Mouse (Mus musculus) heart, embryonic 11.5 days (tissue): ENCODE measurements around the gene Gfi1b. TPM values are rescaled to one million over a fixed set of nuclear protein-coding genes. Genes with fewer than 3 reads are reported as not detected.

Experiments used
- ATAC-seq: fragments of 200-750 bp; cut with Nextera tagmentation; replicated peaks from 2 replicates; pipeline ENCODE4 v1.8.0; 2017; ENCODE audit warnings: moderate library complexity; ENCODE audit not compliant: insufficient number of reproducible peaks, low FRiP score, low TSS enrichment
- H3K27ac ChIP-seq: fragments of 300-500 bp; sonication (generic); 2 replicates; pipeline ENCODE4 v1.5.1; 2014; ENCODE audit warnings: mild to moderate bottlenecking, low read depth, low read length
- H3K27me3 ChIP-seq: fragments of 300-500 bp; sonication (generic); 2 replicates; pipeline ENCODE4 v1.6.1; 2014; ENCODE audit warnings: mild to moderate bottlenecking, low read length, mixed read lengths; ENCODE audit not compliant: control insufficient read depth, insufficient read depth
- H3K36me3 ChIP-seq: fragments of 300-500 bp; sonication (generic); 2 replicates; pipeline ENCODE4 v1.6.1; 2014; ENCODE audit warnings: mild to moderate bottlenecking, low read length, moderate library complexity, mixed read lengths; ENCODE audit not compliant: control insufficient read depth, insufficient read depth
- H3K4me1 ChIP-seq: fragments of 300-500 bp; sonication (generic); 2 replicates; pipeline ENCODE4 v1.6.1; 2014; ENCODE audit warnings: low read length; ENCODE audit not compliant: control insufficient read depth, insufficient read depth
- H3K4me2 ChIP-seq: fragments of 300-500 bp; sonication (generic); 2 replicates; pipeline ENCODE4 v1.6.1; 2014; ENCODE audit warnings: mild to moderate bottlenecking, moderate library complexity
- H3K4me3 ChIP-seq: fragments of 300-500 bp; sonication (generic); 2 replicates; pipeline ENCODE4 v1.5.1; 2014; ENCODE audit warnings: low read depth, low read length
- H3K9ac ChIP-seq: fragments of 300-500 bp; sonication (generic); 2 replicates; pipeline ENCODE4 v1.6.1; 2014; ENCODE audit warnings: mild to moderate bottlenecking, low read depth, low read length, moderate library complexity
- H3K9me3 ChIP-seq: fragments of 300-500 bp; sonication (generic); replicated peaks from 2 replicates; pipeline ENCODE4 v1.6.1; 2016; ENCODE audit warnings: low read length; ENCODE audit not compliant: control insufficient read depth
- WGBS: fragments of 180-500 bp; shearing (Covaris S2); extraction: QIAGEN DNeasy Blood & Tissue Kit; methylation state at CpG from one replicate; pipeline ENCODE4 v1.1.7; 2014; ENCODE audit not compliant: insufficient replicate concordance; 5-methylcytosine and 5-hydroxymethylcytosine counted together
- polyA plus RNA-seq: library from polyadenylated mRNA; unstranded; fragments of >200 nt; fragmentation: Nextera tagmentation; extraction: Ambion mirVana; gene quantifications from 2 replicates; pipeline ENCODE4 v1.2.1, GENCODE M21; 2014

Gene Gfi1b
- polyA plus RNA-seq, 1 experiment from 2014 or later = 10.9 TPM

DNA sequence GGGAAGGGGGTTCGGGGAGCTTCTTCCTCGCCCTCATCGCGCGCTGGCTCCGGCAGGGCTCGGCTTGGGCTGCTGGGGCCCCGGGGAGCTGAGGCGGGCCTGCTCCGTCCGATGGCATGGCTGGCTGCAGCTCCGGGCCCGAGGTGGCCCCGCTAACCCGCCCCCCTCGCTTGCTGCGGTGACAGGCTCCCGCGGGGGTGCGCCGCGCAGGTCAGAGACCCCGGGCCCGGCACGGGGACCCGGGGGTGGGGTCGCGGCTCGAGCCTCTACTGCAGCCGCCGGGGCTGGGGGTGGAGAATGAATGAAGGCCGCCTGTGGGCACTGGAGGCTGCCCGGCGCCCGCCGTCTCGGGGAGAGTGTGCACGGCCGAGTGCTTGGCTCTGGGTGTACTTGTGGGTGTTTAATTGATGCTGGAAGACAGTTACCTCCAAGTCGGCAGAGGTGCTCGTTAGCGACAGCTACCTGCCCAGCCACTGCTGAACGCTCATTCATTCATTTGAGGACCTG, 19.7 kb upstream of the Gfi1b start:
- peak overlapping the region; percentile 86 for H3K4me3 ChIP-seq
- no peaks in the 10 kb centered on the region for H3K9me3 ChIP-seq
- H3K9ac ChIP-seq = peak overlapping the region; percentile 87
- peak overlapping the region; percentile 88 for H3K27ac ChIP-seq
- peaks cover 17% of the 10 kb centered on the region for H3K4me1 ChIP-seq
- no peak; the same call in 1 of the 2 replicates for ATAC-seq
- WGBS = under 1% methylated on average over 42 of the region's 43 CpGs
- no peaks in the 10 kb centered on the region for H3K36me3 ChIP-seq
- no peaks in the 10 kb centered on the region for H3K27me3 ChIP-seq
- peak overlapping the region; percentile 89 for H3K4me2 ChIP-seq

- peak; percentile 92 for ATAC-seq
- no peaks in the 10 kb centered on the region for H3K9me3 ChIP-seq
- peak within 1 kb of the TSS; percentile 86 for H3K4me3 ChIP-seq
- peak within 1 kb of the TSS; percentile 89 for H3K4me2 ChIP-seq
- WGBS = 2% methylated on average over 46 of the region's 47 CpGs
- H3K9ac ChIP-seq = peak within 1 kb of the TSS; percentile 87
- peak within 1 kb of the TSS; percentile 88 for H3K27ac ChIP-seq
- peaks cover 17% of the 10 kb centered on the region for H3K4me1 ChIP-seq
- no peaks in the 10 kb centered on the region for H3K27me3 ChIP-seq
- H3K36me3 ChIP-seq = no peaks in the 10 kb centered on the region
Measured at GRCm38 (mm10) chr2:28640461-28641424, 19.0 kb upstream of the Gfi1b start, which contains the start of gene Tsc1. TSS of gene Tsc1 (plus strand) at chr2:28641228.

- no peaks in the 10 kb centered on the region for H3K36me3 ChIP-seq
- WGBS = 47% methylated on average over 7 of the region's 7 CpGs
Measured at GRCm38 (mm10) chr2:28639794-28640193, 18.0 kb upstream of the Gfi1b start.

DNA sequence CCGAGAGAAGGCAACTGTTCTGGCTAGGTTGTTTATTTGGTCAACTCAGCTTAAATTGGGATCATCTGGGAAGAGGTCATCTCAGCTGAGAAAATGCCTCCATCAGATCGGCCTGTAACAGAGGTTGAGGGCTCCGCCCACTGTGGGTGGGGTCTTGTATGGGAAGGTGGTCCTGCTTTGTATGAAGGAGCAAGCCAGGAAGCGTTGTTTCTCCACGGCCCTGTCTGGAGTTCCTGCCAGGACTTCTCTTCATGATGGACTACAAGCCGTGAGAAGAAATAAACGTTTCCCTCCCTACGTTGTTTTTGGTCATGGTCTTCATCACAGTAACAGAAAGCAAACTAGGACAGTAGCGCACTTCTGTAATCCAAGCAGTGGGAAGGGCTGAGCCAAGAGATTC, 17.1 kb upstream of the Gfi1b start:
- ATAC-seq = no peak
- Histone ChIP-seq H3K9ac (0 out of 2 replicates have a peak overlapping the region, but pooled peaks have one; percentile 18), H3K4me1 (peaks cover 17% of the 10 kb centered on the region), H3K4me3 (0 out of 2 replicates have a peak overlapping the region, but pooled peaks have one; percentile 11), H3K27me3 (no peaks in the 10 kb centered on the region), H3K36me3 (no peaks in the 10 kb centered on the region), H3K4me2 (peak overlapping the region; percentile 50), H3K9me3 (no peaks in the 10 kb centered on the region), H3K27ac (no peak overlapping the region)
- 10% methylated on average over 9 of the region's 9 CpGs for WGBS

More at GRCm38 (mm10) chr2:28639794-28640193, 18.0 kb upstream of the Gfi1b start:
- Histone ChIP-seq H3K4me1 (peaks cover 17% of the 10 kb centered on the region), H3K9ac (no peak overlapping the region), H3K27me3 (no peaks in the 10 kb centered on the region), H3K4me3 (no peak overlapping the region), H3K27ac (no peak overlapping the region), H3K4me2 (no peak overlapping the region), H3K9me3 (no peaks in the 10 kb centered on the region)
- no peak for ATAC-seq

GRCm38 (mm10) chr2:28638352-28638751, 16.6 kb upstream of the Gfi1b start:
- Histone ChIP-seq H3K27me3 (no peaks in the 10 kb centered on the region), H3K4me2 (peak overlapping the region; percentile 50), H3K4me1 (peaks cover 17% of the 10 kb centered on the region), H3K9me3 (no peaks in the 10 kb centered on the region), H3K27ac (no peak overlapping the region), H3K4me3 (0 out of 2 replicates have a peak overlapping the region, but pooled peaks have one; percentile 11), H3K9ac (0 out of 2 replicates have a peak overlapping the region, but pooled peaks have one; percentile 18), H3K36me3 (no peaks in the 10 kb centered on the region)
- no peak for ATAC-seq
- WGBS = 29% methylated on average over 9 of the region's 9 CpGs

DNA sequence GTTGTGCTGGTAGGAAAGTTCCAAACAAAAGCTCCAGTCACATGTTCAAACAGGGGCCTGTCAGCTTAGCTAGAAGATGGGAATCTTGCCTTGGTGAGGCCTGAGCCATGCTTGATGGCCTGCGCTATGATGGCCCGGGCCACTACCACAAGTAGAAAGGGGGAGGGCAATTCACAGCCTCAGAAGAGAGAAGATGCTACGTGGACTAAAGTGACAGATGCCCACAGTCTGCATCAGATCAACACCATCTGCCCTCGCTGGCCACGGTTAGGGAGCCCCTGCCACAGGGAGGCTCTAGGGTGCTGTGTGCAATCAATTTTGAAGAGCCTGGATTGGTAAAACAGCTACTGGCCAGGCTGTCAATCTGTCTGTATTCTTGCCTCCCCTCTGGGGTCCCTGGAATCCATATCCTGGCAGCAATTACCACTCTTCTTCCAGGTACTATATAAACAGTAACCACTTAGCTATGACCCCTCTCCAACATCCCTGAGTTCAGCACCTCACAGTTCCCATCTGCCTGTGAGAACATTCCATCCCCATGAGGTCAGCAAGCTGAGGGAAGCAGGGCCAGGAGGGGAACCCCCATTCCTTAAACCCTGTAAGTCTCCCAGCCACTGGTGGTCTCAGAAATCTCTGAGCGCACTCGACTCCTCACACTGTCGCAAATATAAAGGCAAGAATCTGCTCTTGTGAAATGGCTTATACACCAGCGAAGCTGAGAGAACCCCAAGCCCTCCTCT, 15.5 kb upstream of the Gfi1b start:
- Histone ChIP-seq H3K4me1 (peaks cover 14% of the 10 kb centered on the region), H3K9ac (no peak overlapping the region), H3K27me3 (no peaks in the 10 kb centered on the region), H3K9me3 (no peaks in the 10 kb centered on the region), H3K4me3 (no peak overlapping the region), H3K4me2 (no peak overlapping the region), H3K27ac (no peak overlapping the region), H3K36me3 (no peaks in the 10 kb centered on the region)
- 69% methylated on average over 9 of the region's 9 CpGs for WGBS
- no peak for ATAC-seq

- Histone ChIP-seq H3K27ac (no peak overlapping the region), H3K4me3 (no peak overlapping the region), H3K9ac (no peak overlapping the region), H3K27me3 (no peaks in the 10 kb centered on the region), H3K36me3 (no peaks in the 10 kb centered on the region), H3K4me2 (no peak overlapping the region), H3K4me1 (0 out of 2 replicates have a peak, but pooled peaks cover 10% of the 10 kb centered on the region), H3K9me3 (no peaks in the 10 kb centered on the region)
- 92% methylated on average over 1 of the region's 1 CpGs for WGBS
- no peak for ATAC-seq
Measured at GRCm38 (mm10) chr2:28635199-28635598, 13.4 kb upstream of the Gfi1b start.

- no peaks in the 10 kb centered on the region for H3K36me3 ChIP-seq
- H3K27me3 ChIP-seq = no peaks in the 10 kb centered on the region
- no peak overlapping the region for H3K4me3 ChIP-seq
- 0 out of 2 replicates have a peak, but pooled peaks cover 4% of the 10 kb centered on the region for H3K4me1 ChIP-seq
- no peaks in the 10 kb centered on the region for H3K9me3 ChIP-seq
- H3K4me2 ChIP-seq = no peak overlapping the region
- H3K9ac ChIP-seq = no peak overlapping the region
- no peak overlapping the region for H3K27ac ChIP-seq
- 50% methylated on average over 4 of the region's 4 CpGs for WGBS
- no peak for ATAC-seq
Measured at GRCm38 (mm10) chr2:28633136-28633535, 11.4 kb upstream of the Gfi1b start.
